Mouse (Mus musculus) neural tube, embryonic 11.5 days (tissue): Measurements from ENCODE around the gene Cdcp1. TPM values are rescaled to one million over a fixed set of nuclear protein-coding genes. Genes with fewer than 3 reads are reported as not detected.

Source experiments
- ATAC-seq: fragments of 200-750 bp; cut with Nextera tagmentation; 2 replicates; pipeline ENCODE4 v1.8.0; 2017; ENCODE audit warnings: moderate number of reproducible peaks, mild to moderate bottlenecking, moderate TSS enrichment, moderate library complexity; ENCODE audit not compliant: insufficient read depth, low FRiP score, low TSS enrichment
- DNase-seq: peaks from one replicate; pipeline ENCODE4 v3.0.0-alpha.2; 2015; ENCODE audit warnings: low spot score
- H3K27ac ChIP-seq: fragments of 300-500 bp; sonication (generic); 2 replicates; pipeline ENCODE4 v1.5.1; 2014; ENCODE audit warnings: low read depth, mild to moderate bottlenecking, low read length
- H3K27me3 ChIP-seq: fragments of 300-500 bp; sonication (generic); 2 replicates; pipeline ENCODE4 v1.6.1; 2014; ENCODE audit warnings: mild to moderate bottlenecking, low read length, mixed read lengths; ENCODE audit not compliant: control insufficient read depth, insufficient read depth
- H3K36me3 ChIP-seq: fragments of 300-500 bp; sonication (generic); 2 replicates; pipeline ENCODE4 v1.6.1; 2014; ENCODE audit warnings: mild to moderate bottlenecking, low read length, moderate library complexity, mixed read lengths; ENCODE audit not compliant: control insufficient read depth, insufficient read depth
- H3K4me1 ChIP-seq: fragments of 300-500 bp; sonication (generic); 2 replicates; pipeline ENCODE4 v1.6.1; 2014; ENCODE audit warnings: low read length, mixed read lengths; ENCODE audit not compliant: control insufficient read depth, insufficient read depth
- H3K4me2 ChIP-seq: fragments of 300-500 bp; sonication (generic); 2 replicates; pipeline ENCODE4 v1.6.1; 2014; ENCODE audit warnings: low read depth, mild to moderate bottlenecking, moderate library complexity
- H3K4me3 ChIP-seq: fragments of 300-500 bp; sonication (generic); 2 replicates; pipeline ENCODE4 v1.5.1; 2014; ENCODE audit warnings: low read depth, low read length
- H3K9ac ChIP-seq: fragments of 300-500 bp; sonication (generic); 2 replicates; pipeline ENCODE4 v1.6.1; 2014; ENCODE audit warnings: mild to moderate bottlenecking, low read length
- H3K9me3 ChIP-seq: fragments of 300-500 bp; sonication (generic); 2 replicates; pipeline ENCODE4 v1.6.1; 2016; ENCODE audit warnings: low read length; ENCODE audit not compliant: control insufficient read depth
- WGBS: fragments of 180-500 bp; shearing (Covaris S2); extraction: QIAGEN DNeasy Blood & Tissue Kit; methylation state at CpG from one replicate; pipeline ENCODE4 v1.1.7; 2014; 5-methylcytosine and 5-hydroxymethylcytosine counted together
- polyA plus RNA-seq: library from polyadenylated mRNA; unstranded; fragments of >200 nt; fragmentation: Nextera tagmentation; extraction: Ambion mirVana; gene quantifications from 2 replicates; pipeline ENCODE4 v1.2.1, GENCODE M21; 2014

Gene Cdcp1
- polyA plus RNA-seq, 1 experiment from 2014 or later = 0.58 TPM

DNA sequence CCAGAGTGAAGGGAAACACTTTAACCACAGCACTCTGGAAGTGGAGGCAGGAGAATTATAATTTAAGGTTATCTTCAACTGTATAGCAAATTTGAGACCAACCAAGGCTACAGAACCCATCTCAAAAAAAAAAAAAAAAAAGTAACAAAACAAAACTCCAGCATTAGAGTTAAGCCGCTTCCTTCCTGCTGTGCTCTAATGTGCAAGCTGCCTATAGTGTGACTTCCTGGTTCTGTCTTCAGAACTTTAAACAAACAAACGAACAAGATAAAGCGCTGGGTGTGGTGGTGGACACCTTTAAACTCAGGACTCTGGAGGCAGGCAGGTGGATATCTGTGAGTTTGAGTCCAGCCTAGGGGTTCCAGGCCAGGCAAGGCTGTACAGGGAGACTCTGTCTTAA is 63.8 kb downstream of the Cdcp1 start:
- no peaks in the 10 kb centered on the region for H3K36me3 ChIP-seq
- H3K9ac ChIP-seq = no peak overlapping the region
- H3K4me3 ChIP-seq = no peak overlapping the region
- no peaks in the 10 kb centered on the region for H3K9me3 ChIP-seq
- H3K27ac ChIP-seq = no peak overlapping the region
- ATAC-seq (no peak), DNase-seq (no peak)
- H3K27me3 ChIP-seq = no peaks in the 10 kb centered on the region
- WGBS = 88% methylated on average over 3 of the region's 3 CpGs
- H3K4me2 ChIP-seq = no peak overlapping the region
- H3K4me1 ChIP-seq = no peaks in the 10 kb centered on the region

DNA sequence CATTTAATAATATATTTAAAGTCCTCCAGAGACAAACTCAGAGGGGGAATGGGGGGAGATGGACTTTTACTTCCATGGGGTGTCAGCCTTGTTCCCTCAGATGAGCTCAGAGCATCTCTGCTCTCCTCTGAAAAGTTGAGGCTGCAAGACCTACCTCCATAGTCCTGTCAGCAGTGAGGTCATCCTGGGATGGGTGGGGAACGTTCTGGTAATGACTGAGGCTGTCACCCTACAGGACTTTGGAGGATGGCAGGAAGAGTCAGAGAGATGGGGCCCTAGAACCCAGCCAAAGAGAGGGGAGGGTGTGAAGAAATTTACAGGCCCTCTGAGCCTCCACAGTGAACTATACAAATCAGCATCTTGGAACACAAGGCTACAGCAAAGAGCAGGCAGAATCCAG is 64.3 kb downstream of the Cdcp1 start:
- Histone ChIP-seq H3K27ac (no peak overlapping the region), H3K4me1 (no peaks in the 10 kb centered on the region), H3K9ac (no peak overlapping the region), H3K9me3 (no peaks in the 10 kb centered on the region), H3K4me3 (no peak overlapping the region), H3K36me3 (no peaks in the 10 kb centered on the region), H3K27me3 (no peaks in the 10 kb centered on the region), H3K4me2 (no peak overlapping the region)
- 67% methylated on average over 1 of the region's 1 CpGs for WGBS
- ATAC-seq (no peak), DNase-seq (no peak)

DNA sequence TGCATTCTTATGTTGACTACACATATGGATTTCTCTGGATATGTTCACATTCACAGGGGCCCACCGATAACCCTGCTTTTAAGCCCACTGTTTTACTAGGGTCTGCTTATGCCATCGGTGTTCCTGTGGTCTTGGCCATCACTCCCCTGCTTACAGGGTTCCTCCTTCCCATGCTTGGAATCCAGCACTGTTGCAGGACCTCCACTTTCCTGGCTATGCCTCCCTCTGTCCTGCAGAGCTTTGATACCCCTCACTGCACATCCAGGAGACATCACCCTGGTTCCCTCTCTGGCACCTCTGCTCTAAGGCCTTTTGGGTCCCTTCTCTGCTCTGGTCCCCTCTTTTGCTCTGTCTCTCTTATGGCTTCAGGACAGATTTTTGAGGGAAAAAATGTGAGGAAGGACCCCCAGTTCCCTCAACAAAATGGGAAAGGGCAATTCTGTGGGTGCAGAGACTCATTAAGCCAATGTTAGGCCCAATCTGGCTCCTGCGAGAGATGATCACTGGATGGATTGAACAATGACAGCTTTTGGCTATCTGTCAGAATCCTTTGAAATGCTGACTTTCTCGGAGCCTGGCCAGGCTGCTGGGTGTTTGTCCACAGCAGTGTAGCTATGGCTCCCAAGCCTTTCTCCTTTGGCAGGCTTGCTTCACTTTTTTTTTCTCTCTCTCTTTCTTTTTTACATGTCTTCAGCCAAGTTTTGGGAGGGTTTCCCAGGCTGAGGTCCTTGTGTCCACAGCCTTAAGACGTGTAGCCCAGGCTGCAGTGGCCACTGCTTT is 65.4 kb downstream of the Cdcp1 start, which contains the start of gene Clec3b:
Gene Clec3b (plus strand): TSS at position 706 of the 780 bp plus-strand sequence.
- no peaks in the 10 kb centered on the region for H3K9me3 ChIP-seq
- ATAC-seq (no peak), DNase-seq (no peak)
- no peak within 1 kb of the TSS for H3K27ac ChIP-seq
- H3K4me3 ChIP-seq = no peak within 1 kb of the TSS
- no peak within 1 kb of the TSS for H3K4me2 ChIP-seq
- 90% methylated on average over 5 of the region's 5 CpGs for WGBS
- H3K27me3 ChIP-seq = no peaks in the 10 kb centered on the region
- no peak within 1 kb of the TSS for H3K9ac ChIP-seq
- no peaks in the 10 kb centered on the region for H3K36me3 ChIP-seq
- H3K4me1 ChIP-seq = no peaks in the 10 kb centered on the region

DNA sequence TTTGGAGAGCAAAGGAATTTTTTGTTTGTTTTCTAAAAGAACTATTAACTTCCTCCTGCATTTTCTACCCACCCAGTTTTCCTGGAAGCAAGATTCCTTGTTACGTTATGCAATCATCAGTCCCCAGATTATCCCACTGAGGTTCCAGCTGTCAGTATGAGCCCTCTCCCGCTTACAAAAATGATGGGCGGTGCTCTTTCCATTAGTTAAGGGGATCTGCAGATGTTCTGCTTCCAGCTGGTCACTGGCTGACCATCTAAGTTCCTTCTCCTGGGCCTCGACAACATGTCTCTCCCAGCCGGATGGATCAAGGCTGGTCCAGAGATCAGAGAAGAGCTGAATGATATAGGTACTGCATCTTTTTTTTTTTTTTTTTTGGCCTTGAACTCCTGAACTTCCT is 67.4 kb downstream of the Cdcp1 start:
- 80% methylated on average over 5 of the region's 5 CpGs for WGBS
- Histone ChIP-seq H3K27ac (no peak overlapping the region), H3K4me1 (no peaks in the 10 kb centered on the region), H3K4me2 (no peak overlapping the region), H3K4me3 (no peak overlapping the region), H3K9ac (no peak overlapping the region), H3K36me3 (no peaks in the 10 kb centered on the region), H3K9me3 (no peaks in the 10 kb centered on the region), H3K27me3 (no peaks in the 10 kb centered on the region)
- DNase-seq (no peak), ATAC-seq (no peak)

DNA sequence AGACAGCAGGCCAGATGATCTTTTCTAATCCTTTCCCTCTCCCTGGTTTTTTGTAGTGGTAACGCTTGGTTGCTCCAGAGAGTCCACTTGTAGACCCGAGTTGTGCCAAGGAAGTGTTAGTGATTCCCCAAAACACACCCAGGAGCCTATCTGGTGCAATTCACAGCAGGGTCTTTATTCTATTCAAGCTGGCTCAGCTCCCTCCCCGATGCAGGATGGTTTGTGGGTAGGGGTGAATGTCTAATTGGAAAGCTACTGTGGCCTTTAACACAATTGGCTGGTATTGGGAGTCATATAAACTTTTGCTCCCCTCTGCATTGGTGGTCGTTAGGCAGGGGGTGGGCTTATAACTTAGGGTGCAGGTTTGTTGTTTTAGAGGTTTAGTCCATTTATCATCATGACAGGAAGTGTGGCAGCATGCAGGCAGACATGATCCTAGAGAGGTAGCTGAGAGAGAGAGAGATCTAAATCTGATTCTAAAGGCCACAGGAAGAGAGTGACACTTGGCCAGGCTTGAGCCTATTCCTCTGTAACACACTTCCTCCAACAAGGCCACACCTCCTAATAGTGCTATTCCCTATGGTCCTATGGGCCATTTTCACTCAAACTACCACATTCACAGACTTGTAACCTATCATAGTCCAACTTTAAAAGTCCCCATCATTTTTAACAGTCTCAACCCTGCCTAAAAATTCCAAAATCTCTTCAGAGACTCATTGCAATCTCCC is 75.8 kb downstream of the Cdcp1 start:
- Histone ChIP-seq H3K9ac (no peak overlapping the region), H3K4me2 (no peak overlapping the region), H3K9me3 (no peaks in the 10 kb centered on the region), H3K4me1 (no peaks in the 10 kb centered on the region), H3K27ac (no peak overlapping the region), H3K36me3 (peaks cover 2% of the 10 kb centered on the region), H3K4me3 (no peak overlapping the region), H3K27me3 (no peaks in the 10 kb centered on the region)
- DNase-seq = no peak
- ATAC-seq = no peak
- 85% methylated on average over 4 of the region's 4 CpGs for WGBS

DNA sequence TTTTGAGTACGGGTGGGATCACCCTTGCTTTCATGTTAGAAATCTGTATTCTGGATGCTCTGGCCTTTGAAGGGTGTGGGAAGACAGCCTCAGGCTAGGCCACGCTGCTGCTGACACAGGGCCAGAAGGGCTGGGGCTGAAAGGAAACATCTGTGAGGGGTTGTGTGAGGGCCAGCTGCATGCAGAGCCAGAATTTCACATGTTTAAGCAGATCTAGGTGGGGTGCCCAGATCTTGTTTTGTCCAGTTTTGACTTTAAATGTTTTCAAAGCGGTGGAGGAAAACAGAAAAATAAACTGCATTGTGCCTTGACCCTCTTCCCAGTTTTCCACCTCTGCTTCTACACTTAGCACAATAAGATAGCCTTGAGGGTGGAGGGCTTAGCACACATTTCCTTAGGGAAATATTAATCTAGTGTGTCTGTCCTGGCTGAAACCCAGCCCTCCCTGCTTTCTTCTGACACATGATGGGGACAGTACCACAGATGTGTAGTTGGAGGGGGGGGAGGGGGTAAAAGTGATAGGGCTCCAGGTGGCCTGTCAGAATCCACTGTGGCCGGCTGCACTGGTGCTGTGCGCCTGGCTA is 76.9 kb downstream of the Cdcp1 start:
- no peaks in the 10 kb centered on the region for H3K9me3 ChIP-seq
- H3K36me3 ChIP-seq = peaks cover 5% of the 10 kb centered on the region
- H3K27me3 ChIP-seq = no peaks in the 10 kb centered on the region
- no peak overlapping the region for H3K27ac ChIP-seq
- ATAC-seq (peak; percentile 60; the same call in 1 of the 2 replicates), DNase-seq (no peak)
- H3K4me2 ChIP-seq = no peak overlapping the region
- no peak overlapping the region for H3K9ac ChIP-seq
- H3K4me3 ChIP-seq = no peak overlapping the region
- WGBS = 68% methylated on average over 5 of the region's 5 CpGs
- H3K4me1 ChIP-seq = no peaks in the 10 kb centered on the region

DNA sequence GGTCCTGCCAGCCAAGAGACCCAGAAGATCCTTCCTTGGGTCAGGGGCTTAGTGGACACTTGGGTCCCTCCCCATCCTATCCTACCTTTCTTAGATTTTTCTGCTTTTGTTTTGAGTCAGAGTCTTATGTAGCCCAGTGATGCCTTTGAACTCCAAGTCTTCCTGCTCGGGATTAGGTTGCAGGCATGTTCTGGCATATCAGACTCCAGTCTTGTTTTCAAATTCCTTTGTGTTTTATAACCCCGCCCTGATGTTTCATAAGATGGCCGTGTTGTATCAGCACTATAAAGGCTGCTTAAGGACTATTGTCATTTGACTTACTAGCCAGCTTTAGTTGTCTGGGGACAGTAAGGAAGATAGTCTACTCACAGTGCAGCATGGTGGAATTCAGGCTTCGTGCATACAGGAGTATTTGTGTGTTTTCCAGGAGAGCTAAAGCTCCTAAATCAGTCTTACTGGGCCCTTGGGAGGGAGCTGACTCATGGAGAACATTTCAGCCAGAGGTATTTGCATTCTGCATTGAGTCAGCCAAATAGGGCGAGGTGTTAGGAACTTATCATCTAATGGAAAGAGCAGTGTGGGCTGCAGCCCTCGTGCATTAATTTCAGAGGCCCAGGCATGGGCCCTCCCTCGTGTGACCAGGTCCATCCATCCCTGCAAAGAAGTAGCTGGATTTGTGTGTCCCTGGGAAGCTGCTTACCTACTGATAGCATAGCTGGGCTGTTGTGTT is 78.7 kb downstream of the Cdcp1 start:
- Histone ChIP-seq H3K4me1 (no peaks in the 10 kb centered on the region), H3K4me2 (no peak overlapping the region), H3K9ac (no peak overlapping the region), H3K9me3 (no peaks in the 10 kb centered on the region), H3K27ac (no peak overlapping the region), H3K27me3 (no peaks in the 10 kb centered on the region), H3K4me3 (no peak overlapping the region), H3K36me3 (peaks cover 14% of the 10 kb centered on the region)
- no peak for DNase-seq
- ATAC-seq = no peak
- WGBS = 85% methylated on average over 7 of the region's 7 CpGs

DNA sequence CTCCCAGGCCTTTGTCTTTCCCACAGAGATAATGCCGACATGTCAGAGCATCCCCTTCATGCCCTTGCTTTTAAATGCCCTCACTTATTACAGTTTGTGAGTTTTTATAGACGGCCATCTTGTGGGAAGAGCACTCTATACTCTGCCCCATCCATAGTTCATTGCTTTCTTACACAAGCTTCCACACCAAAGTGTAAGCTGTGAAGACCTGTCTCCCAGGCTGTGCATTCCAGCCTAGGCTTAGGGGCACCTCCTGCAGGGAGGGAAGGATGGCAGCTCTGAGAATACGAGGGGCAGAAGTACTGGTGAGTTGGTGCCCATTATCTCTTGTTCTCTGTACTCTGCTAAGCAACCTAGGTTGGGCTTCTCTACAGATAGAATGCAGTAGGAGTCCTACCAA is 82.8 kb downstream of the Cdcp1 start:
- Histone ChIP-seq H3K4me2 (no peak overlapping the region), H3K27ac (no peak overlapping the region), H3K27me3 (no peaks in the 10 kb centered on the region), H3K4me3 (no peak overlapping the region), H3K4me1 (no peaks in the 10 kb centered on the region), H3K9me3 (no peaks in the 10 kb centered on the region), H3K9ac (no peak overlapping the region), H3K36me3 (peaks cover 20% of the 10 kb centered on the region)
- no peak for DNase-seq
- no peak for ATAC-seq
- WGBS = 93% methylated on average over 3 of the region's 3 CpGs
